In genomic region chr10:33816923-33817322, GRCm38 (mm10) we compare ENCODE assay signal across 42 mouse cellular contexts. TPM values are rescaled to one million over a fixed set of nuclear protein-coding genes. Genes with fewer than 3 reads are reported as not detected.
"Had no signal": no experiment of that assay in that cellular context is flagged by ENCODE, and none has a peak within 500 bp of the region (broad histone marks: within the 10 kb centered on the region; RNA-seq: fewer than 3 reads in every experiment).

No protein-coding gene starts in this region.

- ATAC-seq: forebrain, embryonic 16.5 days; hindbrain, embryonic 16.5 days; inflammation-experienced regulatory T-cells, adult 6 months; intestine, embryonic 15.5 days had no signal

- H3K4me2 ChIP-seq: heart, embryonic 12.5 days; hindbrain, embryonic 12.5 days; hindbrain, embryonic 14.5 days; intestine, embryonic 15.5 days; limb, embryonic 13.5 days; limb, embryonic 15.5 days had no signal

- H3K4me1 ChIP-seq: heart, embryonic 10.5 days; heart, embryonic 12.5 days; hindbrain, embryonic 10.5 days; hindbrain, embryonic 12.5 days; intestine, embryonic 15.5 days; limb, embryonic 13.5 days; limb, embryonic 15.5 days had no signal

- H3K9me3 ChIP-seq: heart, embryonic 10.5 days; heart, embryonic 12.5 days; hindbrain, embryonic 10.5 days; hindbrain, embryonic 12.5 days; intestine, embryonic 15.5 days; limb, embryonic 13.5 days; limb, embryonic 15.5 days had no signal

- H3K27ac ChIP-seq: gastrocnemius, adult 2 months; heart, embryonic 10.5 days; hindbrain, embryonic 10.5 days; hindbrain, embryonic 12.5 days; hindbrain, embryonic 14.5 days; intestine, embryonic 15.5 days; limb, embryonic 13.5 days; limb, embryonic 15.5 days; liver, embryonic 14.5 days had no signal

- H3K9ac ChIP-seq: heart, embryonic 12.5 days; hindbrain, embryonic 12.5 days; hindbrain, embryonic 14.5 days; intestine, embryonic 15.5 days; limb, embryonic 13.5 days; limb, embryonic 15.5 days; liver, embryonic 14.5 days had no signal

- DNase-seq: gastrocnemius, adult 2 months; gastrocnemius, postnatal 14 days; gastrocnemius, postnatal 36 days; heart, adult 18-20 months; heart, postnatal 10 days; heart, postnatal 4 days; kidney, adult 11 months; kidney, adult 2 months; kidney, postnatal 10 days; kidney, postnatal 36 days; layer of hippocampus, adult 9-11 months; layer of hippocampus, postnatal 36 days; left cerebral cortex, postnatal 4 days had no signal

- H3K27me3 ChIP-seq: heart, embryonic 12.5 days; hindbrain, embryonic 12.5 days; intestine, embryonic 15.5 days; limb, embryonic 13.5 days; limb, embryonic 15.5 days had no signal

- H3K36me3 ChIP-seq: heart, embryonic 10.5 days; heart, embryonic 12.5 days; hindbrain, embryonic 10.5 days; hindbrain, embryonic 12.5 days; intestine, embryonic 15.5 days; limb, embryonic 13.5 days; limb, embryonic 15.5 days had no signal

- H3K4me3 ChIP-seq: gastrocnemius, adult 2 months; heart, embryonic 10.5 days; heart, embryonic 12.5 days; hindbrain, embryonic 10.5 days; hindbrain, embryonic 12.5 days; intestine, embryonic 15.5 days; limb, embryonic 13.5 days; limb, embryonic 15.5 days had no signal

RNA-seq across cellular contexts. Expression of gene Sult3a2, which starts 30.4 kb away (rescaled TPM):
- total RNA-seq: gastrocnemius, adult 2 months; gastrocnemius, postnatal 14 days; gastrocnemius, postnatal 36 days; granulocyte monocyte progenitor cell, adult 5-6 weeks; heart, adult 18-20 months; heart, adult 8-10 months; heart, postnatal 10 days; heart, postnatal 25 days; heart, postnatal 4 days had no signal
- polyA plus RNA-seq: forebrain, embryonic 16.5 days; frontal cortex, adult 2 months; heart, embryonic 10.5 days; heart, embryonic 12.5 days; heart, embryonic 14.5 days; heart, embryonic 16.5 days; hindbrain, embryonic 10.5 days; hindbrain, embryonic 12.5 days; hindbrain, embryonic 14.5 days; hindbrain, embryonic 16.5 days; inflammation-experienced regulatory T-cells, adult 6 months; intestine, embryonic 15.5 days; kidney, adult 2 months; kidney, embryonic 14.5 days; kidney, embryonic 16.5 days; large intestine, adult 2 months; limb, embryonic 11.5 days; limb, embryonic 13.5 days; limb, embryonic 15.5 days; liver, embryonic 14.5 days had no signal

RNA-seq across cellular contexts. Expression of gene Sult3a1, which starts 40.6 kb away (rescaled TPM):
- total RNA-seq: gastrocnemius, adult 2 months; gastrocnemius, postnatal 14 days; gastrocnemius, postnatal 36 days; granulocyte monocyte progenitor cell, adult 5-6 weeks; heart, adult 18-20 months; heart, adult 8-10 months; heart, postnatal 10 days; heart, postnatal 25 days; heart, postnatal 4 days; layer of hippocampus, adult 18-20 months; layer of hippocampus, adult 8-10 months; layer of hippocampus, postnatal 14 days; layer of hippocampus, postnatal 36 days; left cerebral cortex, adult 18-20 months; left cerebral cortex, adult 8-10 months; left cerebral cortex, postnatal 10 days; left cerebral cortex, postnatal 25 days; left cerebral cortex, postnatal 4 days had no signal
- polyA plus RNA-seq: forebrain, embryonic 16.5 days; frontal cortex, adult 2 months; heart, embryonic 10.5 days; heart, embryonic 12.5 days; heart, embryonic 14.5 days; heart, embryonic 16.5 days; hindbrain, embryonic 10.5 days; hindbrain, embryonic 12.5 days; hindbrain, embryonic 14.5 days; hindbrain, embryonic 16.5 days; inflammation-experienced regulatory T-cells, adult 6 months; intestine, embryonic 15.5 days; kidney, adult 2 months; kidney, embryonic 14.5 days; kidney, embryonic 16.5 days; large intestine, adult 2 months; limb, embryonic 11.5 days; limb, embryonic 13.5 days; limb, embryonic 15.5 days; liver, embryonic 14.5 days had no signal
